ENCODE assay signal across 18 mouse cellular contexts in genomic region chr14:11664302-11664701, GRCm38 (mm10).
DNase-seq lines count a peak whose midpoint lies in the region; ATAC-seq and TF ChIP-seq lines count a peak whose summit lies in the region.
"Had no signal": no experiment of that assay in that cellular context is flagged by ENCODE, and none has a peak within 500 bp of the region (broad histone marks: within the 10 kb centered on the region; RNA-seq: fewer than 3 reads in every experiment).

No protein-coding gene starts in this region.

- H3K36me3 ChIP-seq in heart, embryonic 10.5 days = no peaks in the 10 kb centered on the region
- H3K36me3 ChIP-seq in midbrain, postnatal 0 days (ENCODE audit: insufficient read depth, low read length) = no peaks in the 10 kb centered on the region
- H3K36me3 ChIP-seq: heart, embryonic 12.5 days; kidney, embryonic 15.5 days; neural tube, embryonic 12.5 days had no signal

- H3K4me3 ChIP-seq in heart, embryonic 10.5 days = no peak overlapping the region
- peak overlapping the region; percentile 59 for H3K4me3 ChIP-seq in gastrocnemius, adult 2 months
- no peak overlapping the region for H3K4me3 ChIP-seq in midbrain, postnatal 0 days (ENCODE audit: low read depth, low read length)
- H3K4me3 ChIP-seq: heart, embryonic 12.5 days; kidney, embryonic 15.5 days; layer of hippocampus, adult 2 months; neural tube, embryonic 12.5 days had no signal

- peak; percentile 33 to 49 for DNase-seq in heart, adult 18-20 months
- no peak for DNase-seq in heart, embryonic 10.5 days (ENCODE audit: low spot score)
- DNase-seq in brain, embryonic 14.5 days (ENCODE audit: low read depth) = peak; percentile 43
- DNase-seq in gastrocnemius, adult 2 months = peak; percentile 79
- DNase-seq in midbrain, postnatal 0 days (ENCODE audit: low spot score) = peak; percentile 48
- no peak for DNase-seq in adrenal gland, postnatal 10 days
- no peak for DNase-seq in spleen, adult 12 weeks (ENCODE audit: low spot score)
- DNase-seq: cerebellum, adult 8-10 months; forebrain, postnatal 0 days; lung, adult 18-20 months; right cerebral cortex, postnatal 14 days; thymus, postnatal 4 days had no signal

- intact Hi-C loops in gastrocnemius, adult 2 months (cut with DNase I) = no loop called here

- H3K27me3 ChIP-seq in heart, embryonic 10.5 days (ENCODE audit: insufficient read depth, poor library complexity, severe bottlenecking) = no peaks in the 10 kb centered on the region
- no peaks in the 10 kb centered on the region for H3K27me3 ChIP-seq in midbrain, postnatal 0 days (ENCODE audit: insufficient read depth, low read length)
- H3K27me3 ChIP-seq: heart, embryonic 12.5 days; kidney, embryonic 15.5 days; neural tube, embryonic 12.5 days had no signal

- H3K9ac ChIP-seq in midbrain, postnatal 0 days (replicated peaks; ENCODE audit: low read length, poor library complexity, severe bottlenecking) = no peak overlapping the region
- H3K9ac ChIP-seq: forebrain, postnatal 0 days; heart, embryonic 12.5 days; kidney, embryonic 15.5 days; neural tube, embryonic 12.5 days had no signal

- no peak overlapping the region for H3K27ac ChIP-seq in heart, embryonic 10.5 days
- H3K27ac ChIP-seq in gastrocnemius, adult 2 months = peak overlapping the region; percentile 73
- no peak overlapping the region for H3K27ac ChIP-seq in midbrain, postnatal 0 days (ENCODE audit: low read depth, low read length)
- H3K27ac ChIP-seq: kidney, embryonic 15.5 days; layer of hippocampus, adult 2 months; neural tube, embryonic 12.5 days had no signal

- WGBS in heart, embryonic 10.5 days = 47% methylated on average over 9 of the region's 9 CpGs
- 28% methylated on average over 9 of the region's 9 CpGs for WGBS in midbrain, postnatal 0 days

- ATAC-seq in midbrain, postnatal 0 days (ENCODE audit: low FRiP score) = no peak
- ATAC-seq in megakaryocyte, adult 5-6 weeks (ENCODE audit: poor library complexity, severe bottlenecking) = no peak
- ATAC-seq: forebrain, postnatal 0 days; hindbrain, embryonic 16.5 days had no signal

- H3K4me1 ChIP-seq in heart, embryonic 10.5 days = peaks cover 18% of the 10 kb centered on the region; the same call in 1 of the 2 replicates
- H3K4me1 ChIP-seq in midbrain, postnatal 0 days (ENCODE audit: insufficient read depth, low read length) = peaks cover 4% of the 10 kb centered on the region; the same call in 1 of the 2 replicates

- no peaks in the 10 kb centered on the region for H3K9me3 ChIP-seq in heart, embryonic 10.5 days
- no peaks in the 10 kb centered on the region for H3K9me3 ChIP-seq in midbrain, postnatal 0 days (ENCODE audit: low read length)
- H3K9me3 ChIP-seq: heart, embryonic 12.5 days; kidney, embryonic 15.5 days; neural tube, embryonic 12.5 days had no signal

- TF ChIP-seq CTCF in brain, embryonic 14.5 days (IDR thresholded peaks at IDR 0.05; ENCODE audit: borderline replicate concordance, extremely low read depth, insufficient read depth, insufficient read length) = no peak
- TF ChIP-seq CTCF in gastrocnemius, adult 2 months (IDR thresholded peaks at IDR 0.05) = no peak
- no peak for TF ChIP-seq CTCF in midbrain, postnatal 0 days (IDR thresholded peaks at IDR 0.05)

- no peak for TF ChIP-seq POLR2A in brain, embryonic 14.5 days (IDR thresholded peaks at IDR 0.05; ENCODE audit: borderline replicate concordance, extremely low read depth, insufficient read depth, insufficient read length, poor library complexity, severe bottlenecking)

- no peak overlapping the region for H3K4me2 ChIP-seq in midbrain, postnatal 0 days (ENCODE audit: low read depth, low read length, poor library complexity, severe bottlenecking)
- H3K4me2 ChIP-seq: heart, embryonic 12.5 days; kidney, embryonic 15.5 days; neural tube, embryonic 12.5 days had no signal

Comparison
In these comparisons a context has a peak if more than half of its experiments do, and no peak if none do; other contexts are left out.
1. DNase-seq: peak in heart, adult 18-20 months (2 of 2), brain, embryonic 14.5 days (single experiment), gastrocnemius, adult 2 months (single experiment) and midbrain, postnatal 0 days (single experiment); none in heart, embryonic 10.5 days (single experiment), adrenal gland, postnatal 10 days (single experiment) and spleen, adult 12 weeks (single experiment).